Mouse (Mus musculus) thymus, postnatal 0 days (tissue): Measurements from ENCODE around the gene Gm11114. TPM values are rescaled to one million over a fixed set of nuclear protein-coding genes. Genes with fewer than 3 reads are reported as not detected.

Experiments
- DNase-seq: peaks from one replicate; pipeline ENCODE4 v3.0.0-alpha.2; 2015; ENCODE audit warnings: low spot score
- polyA plus RNA-seq: library from polyadenylated mRNA; unstranded; fragments of >200 nt; fragmentation: Nextera tagmentation; extraction: Ambion mirVana; gene quantifications from 2 replicates; pipeline ENCODE4 v1.2.1, GENCODE M21; 2015

The Gm11114 gene
- polyA plus RNA-seq = not detected in 2 replicates

DNA sequence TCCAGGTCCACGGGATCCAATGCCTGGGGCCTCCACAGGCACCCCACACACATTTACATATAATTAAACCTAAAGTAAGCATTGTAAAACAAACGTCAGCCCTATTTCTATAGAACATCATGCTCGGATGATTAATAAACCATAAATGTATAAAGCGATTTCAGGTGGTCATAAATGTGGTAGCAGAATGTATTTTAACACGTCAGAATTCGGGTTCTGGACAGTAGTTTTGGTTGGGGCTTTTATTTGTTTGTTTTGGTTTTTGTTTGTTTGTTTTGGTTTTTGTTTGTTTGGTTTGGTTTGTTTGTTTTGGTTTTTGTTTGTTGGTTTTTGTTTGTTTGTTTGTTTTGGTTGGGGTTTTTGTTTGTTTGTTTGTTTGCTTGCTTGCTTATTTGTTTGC is at the start of gene Gm11114:
Gm11114 (plus strand) TSS at position 301 of the 400 bp plus-strand sequence.
- DNase-seq = no peak

GRCm38 (mm10) chr9:85266847-85267246 is 45.7 kb upstream of the Gm11114 start:
- no peak for DNase-seq

GRCm38 (mm10) chr9:85274114-85274513 is 38.5 kb upstream of the Gm11114 start:
- no peak for DNase-seq

- DNase-seq = no peak
Observed at GRCm38 (mm10) chr9:85302849-85303248, 9.7 kb upstream of the Gm11114 start.

DNA sequence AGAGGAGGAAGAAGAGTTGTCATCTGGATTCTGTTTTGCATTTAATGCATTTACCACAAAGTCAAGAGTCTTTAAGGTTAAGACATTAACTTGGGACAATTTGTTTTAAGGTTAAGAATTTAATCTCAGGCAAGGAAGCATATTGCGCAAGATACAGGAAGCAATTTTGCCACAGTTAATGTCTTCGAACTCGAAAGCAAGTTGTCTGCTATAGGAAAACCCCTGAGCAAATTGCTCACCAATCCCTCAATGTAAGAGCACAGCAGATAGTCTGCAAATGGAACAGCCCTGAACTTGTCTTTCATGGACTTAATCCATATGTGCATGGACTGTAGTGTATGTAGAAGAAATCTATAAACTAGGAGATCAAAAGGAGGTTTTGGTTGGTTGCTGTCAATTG is 9.2 kb upstream of the Gm11114 start:
- no peak for DNase-seq

- no peak for DNase-seq
Observed at GRCm38 (mm10) chr9:85316122-85316521, 3.5 kb downstream of the Gm11114 start.

- DNase-seq = no peak
Observed at GRCm38 (mm10) chr9:85320167-85320951, 7.8 kb downstream of the Gm11114 start.

- no peak for DNase-seq
Observed at GRCm38 (mm10) chr9:85324158-85324875, 11.7 kb downstream of the Gm11114 start.

- DNase-seq = no peak
Observed at GRCm38 (mm10) chr9:85325201-85325868, 12.8 kb downstream of the Gm11114 start.

- DNase-seq = no peak
Observed at GRCm38 (mm10) chr9:85326292-85327241, 14.0 kb downstream of the Gm11114 start.

DNA sequence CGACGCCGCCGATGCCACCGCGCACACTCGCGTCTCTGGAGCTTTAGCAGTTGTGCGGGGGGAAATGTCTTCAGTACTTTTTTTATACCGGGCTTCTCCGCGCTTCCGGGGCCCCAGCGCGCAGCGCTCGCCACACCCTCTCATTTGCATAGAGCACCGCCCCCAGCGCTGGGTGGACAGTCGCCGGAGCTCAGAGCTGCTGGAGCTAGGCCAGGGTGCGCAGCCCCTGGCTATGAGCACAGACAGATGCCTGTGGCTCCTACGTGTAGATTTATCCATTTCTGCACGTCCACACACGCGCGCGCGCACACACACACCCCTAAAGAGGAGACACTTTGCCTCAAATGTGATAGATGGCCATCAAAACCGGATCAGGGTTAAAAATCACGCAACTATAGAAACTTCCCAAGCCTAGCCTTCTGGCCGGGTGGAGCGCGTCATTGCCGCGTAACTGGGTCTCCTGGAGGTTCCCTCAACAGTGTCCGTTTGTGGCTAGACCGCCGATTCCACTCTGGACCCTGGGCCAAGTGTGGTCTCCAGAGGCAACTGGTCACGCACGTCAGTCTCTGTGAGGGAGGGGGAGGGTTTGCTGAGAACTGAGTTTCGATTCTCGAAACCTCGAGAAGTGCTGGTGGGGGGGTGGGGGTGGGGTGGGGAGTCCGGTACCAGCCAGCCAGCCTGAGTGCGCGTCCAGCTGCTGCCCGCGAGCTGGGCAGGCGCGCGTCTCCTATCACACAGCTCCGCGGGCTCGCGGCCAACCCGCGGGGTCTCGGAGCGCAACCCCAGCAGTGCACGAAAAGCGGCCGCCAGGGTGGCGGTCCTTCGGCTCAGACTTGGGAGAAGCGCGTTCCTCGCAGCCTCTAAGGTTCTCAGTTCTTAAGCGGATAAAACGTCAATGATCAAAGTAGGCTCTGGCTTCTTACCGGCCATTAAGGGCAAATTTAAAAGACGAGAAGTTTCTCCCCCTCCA is 15.0 kb downstream of the Gm11114 start, which contains the start of gene Tent5a:
Tent5a (minus strand) TSS at position 107 of the 970 bp plus-strand sequence.
- DNase-seq = peak; percentile 61

DNA sequence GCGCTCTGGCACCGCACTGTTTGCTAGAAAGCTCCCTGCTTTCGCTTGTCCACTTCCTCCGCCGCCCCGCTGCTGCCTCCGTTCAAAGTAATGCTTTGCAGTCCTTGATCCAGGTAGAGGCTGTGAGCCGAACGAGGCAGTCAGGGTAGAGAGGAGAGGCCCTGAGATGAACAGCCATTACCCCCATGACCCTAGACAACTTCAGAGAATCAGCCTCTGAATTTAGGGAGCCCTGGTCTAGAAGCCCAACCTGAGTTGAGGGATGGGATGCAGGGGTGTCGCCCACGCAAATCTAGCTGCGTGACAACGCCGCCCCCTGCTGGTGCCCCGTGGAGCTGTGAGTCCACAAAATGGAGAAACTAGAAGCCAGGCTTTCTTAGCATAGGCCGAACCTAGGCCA is 15.7 kb downstream of the Gm11114 start:
- peak; percentile 70 for DNase-seq

DNA sequence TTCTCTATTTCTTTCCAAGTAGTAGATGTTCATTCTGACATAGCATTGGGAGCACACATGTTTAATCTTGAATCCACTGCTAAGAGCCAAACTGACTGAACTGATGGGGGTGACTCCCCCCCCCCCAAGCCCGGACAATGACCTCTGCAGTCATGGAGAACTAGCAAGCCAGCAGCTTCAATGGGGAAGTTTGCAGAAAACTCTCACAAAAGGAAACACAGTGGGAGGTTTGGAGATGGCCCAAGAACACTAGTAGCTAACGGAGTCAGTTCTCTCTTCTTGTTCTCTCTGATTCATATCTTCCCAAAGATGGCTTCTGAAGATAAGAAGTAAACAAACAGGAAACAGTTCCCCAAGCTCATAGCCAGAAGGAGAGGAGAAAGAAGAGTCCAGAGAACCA is 18.9 kb downstream of the Gm11114 start:
- no peak for DNase-seq

DNA sequence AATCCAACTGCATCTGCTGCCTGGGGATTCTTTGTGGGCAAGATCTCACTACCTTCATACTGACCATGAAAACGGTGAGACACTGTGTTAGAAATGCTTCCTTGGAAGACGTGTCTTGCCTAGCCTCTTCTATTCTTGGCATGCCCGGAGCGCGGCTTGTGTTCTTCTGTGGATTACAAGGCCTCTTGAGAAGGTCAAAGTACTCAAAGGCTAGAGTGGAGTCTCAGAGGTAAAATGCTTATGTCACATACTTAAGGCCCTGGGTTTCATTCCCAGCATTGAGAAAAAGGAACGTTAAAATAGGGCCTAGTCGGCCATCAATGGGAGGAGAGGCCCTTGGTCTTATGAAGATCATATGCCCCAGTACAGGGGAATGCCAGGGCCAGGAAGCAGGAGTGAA is 23.5 kb downstream of the Gm11114 start:
- no peak for DNase-seq

DNA sequence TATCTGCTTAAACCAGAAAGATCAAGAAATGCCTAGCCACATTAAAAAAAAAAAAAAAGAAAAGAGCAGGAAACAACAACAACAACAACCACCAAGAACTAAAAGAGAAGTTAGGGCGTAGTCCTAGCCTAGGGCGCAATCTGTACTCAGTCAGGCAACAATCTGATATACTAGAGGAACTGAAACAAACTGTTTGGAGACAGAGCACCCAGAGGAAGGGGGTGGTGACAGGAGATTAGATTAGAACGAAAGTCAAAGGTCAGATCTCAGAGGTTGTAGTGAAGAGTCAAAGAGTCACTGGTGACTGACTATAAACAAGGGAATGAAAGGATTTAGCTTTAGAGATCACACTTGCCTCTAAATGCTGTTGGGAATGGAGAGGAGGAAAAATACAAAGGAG is 27.7 kb downstream of the Gm11114 start:
- no peak for DNase-seq

GRCm38 (mm10) chr9:85342892-85343785 is 30.6 kb downstream of the Gm11114 start:
- no peak for DNase-seq

- no peak for DNase-seq
Observed at GRCm38 (mm10) chr9:85347823-85348523, 35.4 kb downstream of the Gm11114 start.

GRCm38 (mm10) chr9:85355559-85355958 is 43.0 kb downstream of the Gm11114 start:
- DNase-seq = no peak
